Mouse (Mus musculus) 3T3-L1 (cell line): ENCODE data around the gene Gm10337.

ENCODE experiments used
- DNase-seq: peaks from one replicate; pipeline ENCODE4 v3.0.0-alpha.2; 2015; ENCODE audit warnings: low read depth, low spot score

Gm10337 gene

DNA sequence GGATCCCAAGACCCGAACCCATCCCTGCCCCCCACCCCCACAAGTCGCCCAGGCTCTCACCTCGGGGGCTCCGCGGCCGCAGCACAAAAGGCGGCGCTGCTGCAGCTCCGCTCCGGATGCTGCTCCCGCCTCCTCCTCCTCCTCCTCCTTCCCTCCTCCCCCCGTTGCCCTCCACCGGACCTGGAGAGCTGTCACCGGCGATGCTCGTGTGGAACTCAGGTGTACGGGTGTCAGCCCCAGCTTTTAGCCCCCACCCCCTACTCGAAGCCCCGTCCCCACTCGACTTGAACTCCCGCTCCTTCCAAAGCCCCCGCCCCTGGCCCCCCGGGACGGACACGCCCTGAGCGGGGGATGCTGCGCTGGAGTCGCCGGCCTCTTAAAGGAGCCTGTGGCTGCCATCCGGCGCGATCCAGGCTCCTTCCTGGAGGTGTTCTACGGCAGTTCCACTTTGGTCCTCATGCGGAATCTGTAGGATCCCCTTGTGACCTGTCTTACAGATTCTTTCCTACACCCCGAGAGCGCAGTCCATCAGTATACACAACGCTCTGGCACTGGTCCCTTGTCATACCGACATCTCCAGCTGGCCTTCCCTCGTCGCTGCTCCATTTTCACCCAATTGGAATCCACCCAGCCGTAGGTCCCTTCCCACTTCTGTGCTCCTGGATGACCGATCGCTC, 13.3 kb downstream of the Gm10337 start, which contains the start of gene Map3k12:
Gene Map3k12 (minus strand): TSS at position 337 of the 677 bp plus-strand sequence.
- DNase-seq, result peak; percentile 86

GRCm38 (mm10) chr15:102517631-102517975, 14.1 kb downstream of the Gm10337 start:
- no peak for DNase-seq

DNA sequence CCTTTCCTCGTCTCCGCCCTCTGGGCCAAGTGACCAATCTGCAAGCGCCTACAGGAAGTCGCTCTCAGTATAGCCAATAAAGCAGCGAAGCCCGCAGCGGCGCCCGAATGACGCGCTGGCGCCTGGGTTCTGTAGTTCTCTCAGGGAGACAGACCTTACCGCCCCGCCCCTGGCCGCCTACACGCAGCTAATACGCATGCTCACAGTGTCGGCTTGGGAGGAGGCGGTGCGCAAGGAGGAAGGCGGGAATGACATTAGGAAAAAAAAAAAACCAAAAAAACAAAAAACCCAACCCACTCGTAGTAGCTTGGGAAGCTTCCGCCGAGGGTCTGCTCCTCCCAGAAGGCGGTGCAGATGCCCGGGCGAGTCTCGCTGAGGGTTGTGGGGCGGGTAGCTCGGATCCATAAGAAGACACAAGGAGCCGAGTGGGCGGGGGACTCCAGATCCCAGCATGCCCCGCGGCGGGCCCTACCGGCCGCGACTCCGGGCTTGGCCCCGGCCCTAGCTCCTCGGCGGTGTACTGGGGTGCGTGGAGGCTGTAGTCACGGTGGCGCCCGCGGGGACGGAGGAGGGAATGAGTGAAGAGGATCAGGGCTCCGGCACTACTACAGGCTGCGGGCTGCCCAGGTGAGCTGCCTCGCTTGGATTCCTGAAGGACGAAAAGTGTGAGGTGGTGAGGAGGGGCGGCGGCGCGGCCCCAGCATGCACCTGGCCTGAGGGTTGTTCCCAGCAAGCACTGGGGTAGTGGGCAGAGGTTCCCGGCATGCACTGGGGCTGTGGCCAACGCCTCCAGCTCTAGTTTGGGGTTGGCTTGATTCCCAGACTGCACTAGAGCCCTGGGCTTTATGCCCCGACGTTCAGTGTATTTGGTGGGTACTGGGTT, 14.7 kb downstream of the Gm10337 start, which contains the start of gene Tarbp2:
Gene Tarbp2 (plus strand): TSS at position 217 of the 883 bp plus-strand sequence.
- peak; percentile 100 for DNase-seq

DNA sequence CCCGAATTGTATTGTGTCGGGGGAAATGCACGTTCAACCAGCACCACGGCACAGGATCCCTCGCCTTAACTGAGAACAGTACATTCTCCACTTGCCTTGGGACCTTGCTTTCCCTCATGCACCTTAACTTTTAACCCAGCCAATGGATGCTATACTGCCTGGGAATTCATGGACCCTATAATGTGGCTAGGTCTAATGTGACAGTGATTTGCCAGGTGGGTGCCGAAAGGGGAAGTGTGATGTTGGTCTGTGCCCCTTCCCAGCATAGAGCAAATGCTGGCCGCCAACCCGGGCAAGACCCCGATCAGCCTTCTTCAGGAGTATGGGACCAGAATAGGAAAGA, 15.3 kb downstream of the Gm10337 start:
- no peak for DNase-seq

DNA sequence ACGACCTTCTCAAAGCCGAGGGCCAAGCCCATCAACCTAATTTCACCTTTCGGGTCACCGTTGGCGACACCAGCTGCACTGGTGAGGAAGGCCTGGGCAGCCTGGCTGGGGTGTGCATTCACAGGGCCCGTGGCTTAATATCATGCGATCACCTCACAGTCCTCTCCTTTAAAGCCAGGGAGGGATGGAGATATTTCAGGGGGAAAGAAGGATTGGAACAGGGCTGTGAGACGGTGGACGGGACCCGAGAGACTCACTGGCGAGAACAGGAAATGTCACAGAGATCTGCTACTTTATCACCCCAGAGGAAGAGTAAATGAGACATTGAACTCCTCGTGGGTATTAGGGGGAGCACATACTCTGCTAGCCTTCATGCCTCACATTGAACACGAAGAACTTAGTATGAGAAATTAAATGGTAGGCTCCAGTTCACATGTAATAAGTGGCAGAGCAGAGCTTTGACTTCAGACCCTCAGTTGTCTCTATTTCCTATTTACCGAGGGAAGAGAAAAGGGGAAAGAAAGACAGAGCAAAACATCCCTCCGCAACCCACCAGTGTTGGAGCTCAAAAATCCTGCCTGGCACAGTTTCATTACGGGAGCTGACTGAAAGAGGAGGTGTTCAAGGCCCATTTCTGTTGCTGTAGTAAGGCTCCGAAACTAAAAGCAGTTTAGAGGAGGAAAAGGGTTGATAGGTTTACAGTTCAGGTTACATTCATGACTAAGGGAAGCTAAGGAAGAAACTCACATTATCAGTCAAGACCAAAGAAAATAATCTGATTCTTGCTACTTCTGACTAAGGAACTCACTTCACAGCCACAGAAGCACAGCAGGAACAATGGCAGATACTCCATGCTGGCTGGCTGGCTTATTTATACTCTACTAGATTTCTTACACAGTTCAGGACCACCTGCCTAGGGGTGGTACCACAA, 16.0 kb downstream of the Gm10337 start:
- DNase-seq, result no peak

DNA sequence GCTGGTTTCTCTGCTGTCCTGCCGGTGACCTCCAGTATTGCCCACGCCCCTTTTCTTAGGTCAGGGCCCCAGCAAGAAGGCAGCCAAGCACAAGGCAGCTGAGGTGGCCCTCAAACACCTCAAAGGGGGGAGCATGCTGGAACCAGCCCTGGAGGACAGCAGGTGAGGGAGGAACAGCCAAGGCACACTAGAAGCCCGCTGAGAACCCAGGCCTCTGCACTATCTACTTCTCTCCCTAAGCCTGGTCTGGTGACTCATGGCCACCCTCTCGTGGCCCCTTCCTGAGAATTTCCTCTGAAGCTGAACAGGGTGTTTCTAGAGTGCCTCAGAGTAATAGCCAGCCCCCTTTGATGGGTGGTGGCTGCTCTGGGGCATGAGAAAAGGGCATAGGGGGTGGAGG, 16.9 kb downstream of the Gm10337 start:
- DNase-seq, result peak; percentile 72

GRCm38 (mm10) chr15:102521480-102521879, 18.0 kb downstream of the Gm10337 start:
- DNase-seq, result no peak

GRCm38 (mm10) chr15:102524892-102525485, 21.5 kb downstream of the Gm10337 start, which contains the start of gene Npff:
Gene Npff, minus strand, starts transcription at chr15:102524942.
- peak; percentile 93 for DNase-seq

DNA sequence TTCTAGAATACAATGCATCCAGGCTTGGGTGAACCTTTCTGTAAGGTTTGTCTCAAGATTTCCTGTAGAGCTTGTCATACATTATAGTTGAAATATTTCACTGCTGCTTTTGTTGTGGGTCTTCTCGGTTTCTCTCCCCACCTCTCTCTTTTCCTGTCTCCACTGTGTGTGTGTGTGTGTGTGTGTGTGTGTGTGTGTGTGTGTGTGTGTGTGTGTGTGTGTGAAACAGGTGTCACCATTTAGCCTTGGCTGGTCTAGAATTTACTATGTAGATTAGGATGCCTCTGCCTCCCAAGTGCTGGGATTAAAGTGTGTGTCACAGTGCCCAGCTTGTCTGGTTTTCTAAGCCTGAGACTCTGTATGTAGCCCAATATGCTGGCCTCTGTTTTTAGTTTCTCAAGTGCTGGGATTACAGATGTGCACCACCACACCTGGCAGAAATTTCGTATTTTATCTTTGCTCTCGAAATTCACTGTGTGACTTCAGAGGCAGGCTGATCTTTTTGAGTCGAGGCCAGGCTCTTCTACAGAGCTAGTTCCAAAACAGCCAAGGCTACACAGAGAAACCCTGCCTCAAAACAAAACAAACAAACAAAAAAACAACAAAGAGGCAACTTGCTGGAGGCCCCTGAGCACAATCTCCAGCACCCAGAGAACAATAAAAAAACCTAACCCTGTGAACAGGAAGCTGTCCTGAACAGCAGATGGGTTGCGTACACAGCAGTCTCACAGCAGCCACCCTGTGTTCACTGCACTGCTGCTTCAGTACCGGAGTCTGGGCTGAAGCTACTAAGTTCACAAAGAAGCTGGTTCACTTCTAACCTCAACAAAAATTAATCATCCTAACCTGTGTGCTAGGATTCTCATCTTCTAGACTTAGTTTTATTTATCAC, 22.8 kb downstream of the Gm10337 start:
- DNase-seq, result no peak

- DNase-seq, result no peak
These were observed 24.4 kb downstream of the Gm10337 start for GRCm38 (mm10) chr15:102527936-102528335.

GRCm38 (mm10) chr15:102528396-102528795, 24.9 kb downstream of the Gm10337 start:
- DNase-seq, result no peak

DNA sequence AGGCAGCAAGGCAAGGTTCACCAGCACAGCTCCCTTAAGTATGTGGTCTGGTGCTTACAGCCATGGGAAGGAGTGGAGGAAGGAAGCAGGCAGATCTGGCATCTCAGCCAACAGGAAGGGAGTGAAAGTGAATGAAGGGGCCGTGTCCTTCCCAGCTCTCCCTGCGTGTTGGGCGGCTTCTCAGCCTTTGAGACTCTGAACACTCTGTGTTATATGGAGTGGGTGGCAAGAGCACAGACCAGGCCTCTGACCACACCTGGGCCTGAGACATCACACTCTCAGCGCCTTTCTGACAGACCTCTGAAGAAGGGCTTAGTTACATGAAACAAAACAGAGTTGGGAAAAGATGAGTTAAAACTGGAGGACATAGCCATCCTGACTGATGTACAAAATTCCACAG, 27.0 kb downstream of the Gm10337 start:
- DNase-seq, result no peak

DNA sequence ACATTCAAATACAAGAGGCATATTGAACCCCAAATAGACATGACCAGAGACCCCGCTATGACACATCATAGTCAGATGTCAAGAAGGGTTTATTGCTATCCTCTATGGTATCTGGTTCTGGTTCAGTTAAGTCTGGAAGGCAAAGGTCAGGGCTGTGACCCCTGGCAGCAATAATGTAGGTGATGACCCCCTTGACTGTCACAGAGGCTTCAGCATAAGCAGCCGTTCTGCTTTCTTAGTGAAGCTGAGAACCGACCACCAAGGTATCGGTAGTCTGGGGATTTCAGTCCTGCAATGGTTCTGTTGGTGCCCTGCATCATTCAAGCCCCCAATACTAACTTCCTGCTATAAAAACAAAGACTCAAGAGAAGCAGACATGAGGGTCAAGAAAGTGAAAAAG, 28.1 kb downstream of the Gm10337 start:
- DNase-seq, result no peak

GRCm38 (mm10) chr15:102532106-102532900, 28.8 kb downstream of the Gm10337 start:
- no peak for DNase-seq

DNA sequence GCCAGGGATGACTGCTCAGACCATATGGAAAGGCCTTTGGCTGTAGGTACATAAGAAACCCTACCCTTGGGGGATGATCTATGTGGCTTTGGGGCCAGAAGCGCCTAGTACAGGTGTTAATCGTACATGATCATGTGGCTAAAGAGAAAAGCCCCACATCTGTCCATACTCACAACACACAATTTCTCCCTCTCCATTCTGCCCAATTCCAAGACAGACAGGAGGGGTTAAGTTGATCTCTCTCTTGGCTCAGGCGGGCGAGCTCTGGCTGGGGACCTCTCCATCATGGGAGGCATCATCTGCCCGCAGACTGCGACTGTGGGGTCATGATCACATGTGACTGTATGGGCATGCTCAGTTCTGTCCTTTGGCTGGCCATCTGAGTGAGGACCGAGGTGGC, 30.4 kb downstream of the Gm10337 start:
- DNase-seq, result no peak

GRCm38 (mm10) chr15:102544801-102545200, 41.3 kb downstream of the Gm10337 start:
- no peak for DNase-seq

GRCm38 (mm10) chr15:102546246-102546645, 42.7 kb downstream of the Gm10337 start:
- DNase-seq, result no peak

GRCm38 (mm10) chr15:102546677-102547427, 43.3 kb downstream of the Gm10337 start:
- DNase-seq, result no peak

- no peak for DNase-seq
These were observed 44.0 kb downstream of the Gm10337 start for GRCm38 (mm10) chr15:102547478-102547877.
